Mouse (Mus musculus): Measurements from ENCODE around the gene Rragc.
A peak's percentile ranks its signal among the peaks of the same experiment; 100 is the strongest.

DNA sequence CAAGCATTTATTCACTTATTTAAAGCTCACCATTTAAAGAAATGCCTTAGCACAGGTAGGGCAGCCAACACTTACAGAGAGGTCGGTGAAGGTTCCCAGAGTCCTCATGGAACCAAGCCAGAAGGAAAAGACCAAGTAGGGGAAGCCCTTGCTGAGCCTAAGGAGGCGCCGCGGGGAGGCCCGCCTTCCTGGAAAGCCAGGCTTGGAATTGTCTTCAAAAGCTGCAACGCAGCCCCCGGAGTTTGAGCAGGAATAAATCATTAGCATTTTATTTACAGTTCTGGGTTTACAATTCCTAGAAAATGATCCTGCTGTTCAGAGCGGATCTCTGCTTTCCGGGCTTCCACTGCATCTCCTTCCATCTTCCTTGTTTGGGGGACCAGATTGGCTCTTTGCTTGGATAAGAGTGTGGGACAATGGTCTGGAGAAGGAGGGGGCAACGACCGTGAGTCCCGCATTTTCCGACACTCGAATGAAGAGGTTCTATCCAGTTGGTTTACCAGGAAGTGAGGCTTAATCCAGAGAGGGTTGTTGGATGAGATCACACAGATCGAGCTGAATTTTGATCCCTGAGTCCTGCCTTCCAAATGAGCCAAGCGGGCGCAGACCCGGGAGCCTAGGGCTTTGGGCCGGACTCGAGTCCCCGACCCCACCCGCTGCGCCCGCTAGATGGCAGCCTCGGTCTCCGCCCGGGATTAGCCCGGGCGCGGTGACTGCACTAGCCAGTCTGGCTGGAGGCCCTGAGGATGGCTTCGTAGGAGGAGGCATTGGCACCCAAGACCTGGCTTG is 39.7 kb downstream of the Rragc start:
- TF ChIP-seq CTCF (IDR thresholded peaks at IDR 0.05; ENCODE audit: low read depth, low read length) = peak; percentile 22; the same call in 1 of the 2 replicates
- no peak for TF ChIP-seq TAL1 (conservative IDR thresholded peaks at IDR 0.05; ENCODE audit: low read depth, low read length)

All from G1E (cell line).